Mouse (Mus musculus) ES-E14 (cell line): Measurements from ENCODE around the gene Cptp. TPM values are rescaled to one million over a fixed set of nuclear protein-coding genes. Genes with fewer than 3 reads are reported as not detected.
A peak's percentile ranks its signal among the peaks of the same experiment; 100 is the strongest.

ENCODE experiments used
- DNase-seq: peaks from one replicate; pipeline ENCODE4 v3.0.0-alpha.2; 2013; ENCODE audit warnings: low read depth, low spot score
- H3K27ac ChIP-seq: 2 replicates; pipeline ENCODE4 v1.5.1; 2012; ENCODE audit warnings: low read depth, mild to moderate bottlenecking, low read length, moderate library complexity, mixed read lengths; ENCODE audit not compliant: poor library complexity, insufficient read depth, severe bottlenecking
- H3K36me3 ChIP-seq: 2 replicates; pipeline ENCODE4 v1.6.1; 2012; ENCODE audit warnings: mild to moderate bottlenecking, low read length, moderate library complexity, mixed read lengths; ENCODE audit not compliant: control insufficient read depth, poor library complexity, insufficient read depth, severe bottlenecking
- H3K4me1 ChIP-seq, 2 experiments: fragments of 150-350 bp in 1 of 2; sonication (generic) in 1 of 2; 2 replicates each; pipeline ENCODE4 v1.6.1; 2012; ENCODE audit warnings: low read length in 2 of 2, mild to moderate bottlenecking in 1 of 2, mixed read lengths in 1 of 2; ENCODE audit not compliant: control insufficient read depth in 2 of 2, insufficient read depth in 2 of 2, poor library complexity in 1 of 2
- H3K4me3 ChIP-seq, 2 experiments: fragments of 150-350 bp in 1 of 2; sonication (generic) in 1 of 2; 2 replicates each; pipeline ENCODE4 v1.5.1; 2012; ENCODE audit warnings: low read length in 2 of 2, low read depth in 1 of 2, mild to moderate bottlenecking in 1 of 2, mixed read lengths in 1 of 2; ENCODE audit not compliant: insufficient read depth in 1 of 2, poor library complexity in 1 of 2, severe bottlenecking in 1 of 2
- H3K9ac ChIP-seq: 2 replicates; pipeline ENCODE4 v1.6.1; 2012; ENCODE audit warnings: low read depth, mild to moderate bottlenecking, low read length, mixed read lengths; ENCODE audit not compliant: poor library complexity, insufficient read depth, severe bottlenecking
- H3K9me3 ChIP-seq: fragments of 150-350 bp; sonication (generic); 2 replicates; pipeline ENCODE4 v1.6.1; 2012; ENCODE audit warnings: low read depth, mild to moderate bottlenecking, low read length; ENCODE audit not compliant: control insufficient read depth, insufficient read depth
- CHD2 ChIP-seq: IDR thresholded peaks from 2 replicates; pipeline ENCODE4 v1.6.1; 2014; ENCODE audit warnings: mild to moderate bottlenecking, low read depth, low read length, inconsistent platforms
- HCFC1 ChIP-seq: IDR thresholded peaks from 2 replicates; pipeline ENCODE4 v1.6.1; 2012; ENCODE audit warnings: low read length, inconsistent platforms, borderline replicate concordance; ENCODE audit not compliant: insufficient read depth
- MAFK ChIP-seq: IDR thresholded peaks from 2 replicates; pipeline ENCODE4 v1.6.1; 2014; ENCODE audit warnings: mild to moderate bottlenecking, low read depth, low read length, inconsistent platforms; ENCODE audit not compliant: insufficient read depth
- ZC3H11A ChIP-seq: IDR thresholded peaks from 2 replicates; pipeline ENCODE4 v1.6.1; 2012; ENCODE audit warnings: low read depth, mild to moderate bottlenecking, inconsistent platforms, low read length, borderline replicate concordance
- ZNF384 ChIP-seq: IDR thresholded peaks from 2 replicates; pipeline ENCODE4 v1.6.1; 2012; ENCODE audit warnings: low read depth, low read length, inconsistent platforms
- in situ Hi-C, 2 experiments: fragments of 600-800 bp; cut with MboI; formaldehyde crosslinking; loops; one replicate each; pipeline ENCODE4 v1.15.1; 2025; ENCODE audit warnings: low sequenced_read_pairs in 2 of 2, inconsistent platforms in 1 of 2; ENCODE audit not compliant: unreplicated experiment in 2 of 2
- total RNA-seq: library from RNA; depleted of rRNA; stranded (reverse); fragments of 300-350 nt; gene quantifications from 2 replicates; pipeline ENCODE4 v1.2.3, GENCODE M21; 2012

Cptp gene
- total RNA-seq, 1 experiment: 10.1 TPM

DNA sequence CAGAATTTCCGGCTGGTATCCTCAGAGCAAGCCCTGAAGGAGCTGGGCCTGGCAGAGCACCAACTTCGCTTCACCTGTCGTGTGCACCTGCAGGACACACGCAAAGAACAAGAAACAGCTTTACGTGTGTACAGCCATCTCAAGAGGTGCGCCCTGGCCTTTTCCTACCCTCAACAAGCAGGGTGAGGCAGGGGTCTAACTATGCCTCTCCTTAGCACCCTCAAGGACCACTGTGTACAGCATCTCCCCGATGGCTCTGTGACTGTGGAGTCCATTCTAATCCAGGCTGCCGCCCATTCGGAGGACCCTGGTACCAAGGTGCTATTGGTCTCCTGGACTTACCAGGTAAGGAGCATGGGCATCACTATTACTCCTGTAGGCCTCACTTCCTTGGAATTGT, 18.9 kb upstream of the Cptp start:
- H3K9me3 ChIP-seq: no peaks in the 10 kb centered on the region

DNA sequence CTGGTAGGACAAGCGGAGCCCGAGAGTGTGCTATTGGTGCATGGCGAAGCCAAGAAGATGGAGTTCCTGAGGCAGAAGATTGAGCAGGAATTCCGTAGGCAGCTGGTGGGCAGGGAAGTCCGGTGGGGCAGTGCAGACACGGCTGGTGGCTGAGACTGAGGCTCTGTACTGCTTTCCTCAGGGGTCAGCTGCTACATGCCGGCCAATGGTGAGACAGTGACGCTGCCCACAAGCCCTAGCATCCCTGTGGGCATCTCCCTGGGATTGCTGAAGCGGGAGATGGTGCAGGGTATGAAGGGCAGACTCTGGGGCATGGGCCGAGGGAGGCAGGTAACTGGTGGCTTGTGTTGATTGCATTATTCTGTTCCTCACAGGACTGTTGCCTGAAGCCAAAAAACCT, 18.4 kb upstream of the Cptp start:
- Histone ChIP-seq H3K36me3 (peaks cover 46% of the 10 kb centered on the region), H3K4me3 (no peak overlapping the region), H3K9ac (no peak overlapping the region), H3K4me1 (peaks cover 0 to 2% of the 10 kb centered on the region in 2 experiments; a peak in 1 of 4 replicates), H3K9me3 (no peaks in the 10 kb centered on the region), H3K27ac (no peak overlapping the region)
- DNase-seq: no peak
- TF ChIP-seq MAFK (no peak), HCFC1 (no peak), ZNF384 (no peak), ZC3H11A (no peak), CHD2 (no peak)
- in situ Hi-C loops: no loop called here

More for the DNA sequence above, 18.9 kb upstream of the Cptp start:
- H3K4me1 ChIP-seq: peaks cover 2 to 4% of the 10 kb centered on the region in 2 experiments; a peak in 2 of 4 replicates
- H3K36me3 ChIP-seq: peaks cover 46% of the 10 kb centered on the region
- TF ChIP-seq ZNF384 (no peak), ZC3H11A (no peak), CHD2 (no peak), HCFC1 (no peak), MAFK (no peak)
- no peak overlapping the region for H3K4me3 ChIP-seq
- in situ Hi-C loops: no loop called here
- no peak overlapping the region for H3K9ac ChIP-seq
- H3K27ac ChIP-seq: no peak overlapping the region
- no peak for DNase-seq

DNA sequence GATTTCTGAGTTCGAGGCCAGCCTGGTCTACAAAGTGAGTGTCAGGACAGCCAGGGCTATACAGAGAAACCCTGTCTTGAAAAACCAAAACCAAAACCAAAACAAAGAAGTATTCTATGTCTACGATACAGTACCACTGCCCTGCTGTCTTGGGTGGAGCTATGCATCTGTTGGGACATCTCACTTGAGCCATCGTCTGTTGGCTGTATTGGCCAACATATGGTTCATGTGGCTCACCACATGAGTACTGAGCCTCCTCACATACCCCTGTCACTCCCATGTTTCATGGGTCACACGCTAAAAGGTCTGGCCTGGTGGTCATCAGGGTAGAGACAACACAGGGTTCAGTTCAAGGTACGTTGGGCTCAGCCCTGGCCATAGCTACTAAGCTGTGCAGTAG, 17.1 kb upstream of the Cptp start:
- in situ Hi-C loops: no loop called here
- DNase-seq: no peak
- no peak overlapping the region for H3K4me3 ChIP-seq
- H3K9ac ChIP-seq: no peak overlapping the region
- H3K9me3 ChIP-seq: no peaks in the 10 kb centered on the region
- no peak overlapping the region for H3K27ac ChIP-seq
- H3K36me3 ChIP-seq: peaks cover 46% of the 10 kb centered on the region
- 0 out of 4 replicates have a peak, but pooled peaks cover 0 to 2% of the 10 kb centered on the region in 2 experiments for H3K4me1 ChIP-seq
- TF ChIP-seq ZC3H11A (no peak), MAFK (no peak), CHD2 (no peak), ZNF384 (no peak), HCFC1 (no peak)

DNA sequence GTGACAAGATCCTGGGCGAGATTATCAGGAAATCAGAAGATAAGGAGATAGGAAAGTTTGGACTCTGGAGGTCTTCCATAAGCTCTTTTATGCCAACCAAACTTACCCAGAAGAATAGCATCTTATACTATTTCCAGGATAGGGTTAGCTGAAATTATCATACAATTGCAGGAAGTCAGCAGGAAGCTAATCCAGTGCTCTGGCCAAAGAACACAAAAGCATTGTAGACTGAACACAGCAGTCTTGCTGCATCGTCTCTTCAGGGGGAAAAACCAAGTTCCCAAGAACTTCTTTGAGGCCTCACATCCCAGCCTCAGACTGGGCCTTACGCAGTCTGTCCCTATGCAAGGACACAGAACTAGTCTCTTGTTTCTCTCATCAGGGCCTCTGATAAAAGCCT, 14.3 kb upstream of the Cptp start:
- no peak for TF ChIP-seq ZC3H11A
- no peak for TF ChIP-seq HCFC1
- TF ChIP-seq ZNF384: no peak
- TF ChIP-seq CHD2: no peak
- TF ChIP-seq MAFK: no peak
- in situ Hi-C loops: no loop called here
- Histone ChIP-seq H3K4me1 (no peaks in the 10 kb centered on the region), H3K27ac (no peak overlapping the region), H3K9me3 (no peaks in the 10 kb centered on the region), H3K4me3 (no peak overlapping the region), H3K36me3 (peaks cover 36% of the 10 kb centered on the region), H3K9ac (no peak overlapping the region)
- no peak for DNase-seq

DNA sequence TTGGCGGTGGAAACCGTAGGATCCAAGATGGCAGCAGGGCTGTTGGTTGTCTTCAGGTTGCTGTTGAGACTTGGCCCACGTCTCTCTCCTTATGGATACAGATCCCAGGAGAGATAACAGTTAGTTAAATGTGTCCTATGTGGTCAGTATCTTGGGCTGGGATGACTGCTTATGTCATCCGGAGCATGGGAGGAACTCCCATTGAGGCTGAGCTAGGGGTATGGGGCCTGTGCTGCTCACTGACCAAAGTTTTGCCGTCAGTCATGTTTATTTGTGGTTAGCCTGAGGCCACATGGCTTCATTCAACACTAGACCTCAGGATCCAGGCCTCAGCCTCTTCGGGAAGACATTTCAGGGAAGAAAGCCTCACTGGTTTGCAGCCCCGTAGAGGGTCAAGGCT, 2.2 kb upstream of the Cptp start:
- in situ Hi-C loops: no loop called here
- no peak for DNase-seq
- TF ChIP-seq MAFK: no peak
- TF ChIP-seq ZNF384: no peak
- no peak for TF ChIP-seq ZC3H11A
- TF ChIP-seq HCFC1: no peak
- TF ChIP-seq CHD2: no peak
- no peak overlapping the region for H3K27ac ChIP-seq
- no peaks in the 10 kb centered on the region for H3K9me3 ChIP-seq
- peaks cover 0 to 2% of the 10 kb centered on the region in 2 experiments; a peak in 1 of 4 replicates for H3K4me1 ChIP-seq
- peak overlapping the region; percentile 37; the same call in 1 of the 2 replicates for H3K9ac ChIP-seq
- H3K4me3 ChIP-seq: no peak overlapping the region
- H3K36me3 ChIP-seq: peaks cover 32% of the 10 kb centered on the region
